Mouse (Mus musculus): Measurements from ENCODE around the gene Cd59a.

- no peak for TF ChIP-seq CTCF (IDR thresholded peaks at IDR 0.05; ENCODE audit: low read depth, low read length)
- no peak for TF ChIP-seq EP300 (IDR thresholded peaks at IDR 0.05; ENCODE audit: insufficient read depth, low read depth, low read length)
Measured at GRCm38 (mm10) chr2:104069704-104070185, 25.9 kb upstream of the Cd59a start, which contains the start of gene Cd59b.

Measured in ES-Bruce4 (cell line).